Mouse (Mus musculus): ENCODE measurements around the gene Cars2. TPM values are rescaled to one million over a fixed set of nuclear protein-coding genes. Genes with fewer than 3 reads are reported as not detected.

Cars2 gene
- total and polyA plus RNA-seq, 3 experiments, result 62.8 to 63.8 TPM; not detected in 1

DNA sequence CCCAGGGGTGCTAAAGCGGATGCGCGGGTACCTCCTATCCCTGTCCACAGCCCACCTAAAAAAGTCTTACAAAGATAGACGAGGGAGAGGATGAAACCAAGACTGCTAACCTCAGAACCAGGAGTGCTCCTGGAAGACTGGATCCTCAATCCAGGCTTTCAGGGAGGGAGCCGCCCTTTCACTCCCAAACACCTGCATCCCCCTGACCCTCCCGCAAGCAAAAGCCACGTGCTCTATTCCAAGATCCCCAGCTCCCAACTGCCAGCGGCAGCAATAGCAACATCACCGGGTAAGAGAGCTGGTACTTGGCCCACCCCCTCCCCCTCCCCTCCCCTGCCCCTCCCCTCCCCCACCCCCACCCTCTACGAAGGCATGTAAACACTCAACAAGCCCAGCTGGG lies 75.2 kb downstream of the Cars2 start:
- peaks cover 0 to 4% of the 10 kb centered on the region in 2 experiments; a peak in 1 of 4 replicates for H3K4me1 ChIP-seq (ENCODE audit: control insufficient read depth in 1 of 2, insufficient read depth in 2 of 2, low read length in 2 of 2)
- peaks cover 0 to 2% of the 10 kb centered on the region in 2 experiments; a peak in 1 of 4 replicates for H3K36me3 ChIP-seq (ENCODE audit: control insufficient read depth in 1 of 2, insufficient read depth in 2 of 2, low read length in 2 of 2)
- H3K79me2 ChIP-seq (ENCODE audit: control insufficient read depth, insufficient read depth, low read length, poor library complexity), result peaks cover 6% of the 10 kb centered on the region
- no peak overlapping the region for H3K4me3 ChIP-seq (ENCODE audit: control insufficient read depth in 1 of 2, insufficient read depth in 1 of 2, low read depth in 2 of 2, low read length in 2 of 2)
- no peak overlapping the region for H3K9ac ChIP-seq (ENCODE audit: control insufficient read depth, low read depth, low read length, poor library complexity, severe bottlenecking)
- no peaks in the 10 kb centered on the region for H3K9me3 ChIP-seq (replicated peaks; ENCODE audit: insufficient read depth, low read length)
- no peaks in the 10 kb centered on the region for H3K27me3 ChIP-seq (ENCODE audit: control insufficient read depth in 1 of 2, insufficient read depth in 2 of 2, low read length in 2 of 2)
- no peak for DNase-seq (ENCODE audit: low read depth, low spot score)
- TF ChIP-seq GATA1 (IDR thresholded peaks at IDR 0.05; ENCODE audit: low read depth, low read length), result no peak
- TF ChIP-seq POLR2AphosphoS5 (IDR thresholded peaks at IDR 0.05; ENCODE audit: borderline replicate concordance, low read depth, low read length), result no peak
- TF ChIP-seq CTCF (IDR thresholded peaks at IDR 0.05 in 2 of 3, conservative IDR thresholded peaks at IDR 0.05 in 1 of 3; ENCODE audit: control insufficient read depth in 1 of 3, insufficient read depth in 1 of 3, low read depth in 2 of 3, low read length in 3 of 3, poor library complexity in 1 of 3, severe bottlenecking in 1 of 3), result no peak
- no peak for TF ChIP-seq POLR2A (IDR thresholded peaks at IDR 0.05; ENCODE audit: control insufficient read depth in 1 of 2, insufficient read depth in 1 of 2, low read depth in 1 of 2, low read length in 2 of 2, poor library complexity in 1 of 2)
- TF ChIP-seq ETS1 (IDR thresholded peaks at IDR 0.05; ENCODE audit: low read depth, low read length), result no peak
- TF ChIP-seq E2F4 (IDR thresholded peaks at IDR 0.05; ENCODE audit: borderline replicate concordance, low read depth, low read length), result no peak
- TF ChIP-seq TBP (IDR thresholded peaks at IDR 0.05; ENCODE audit: low read depth, low read length), result no peak
- no peak for TF ChIP-seq ELF1 (IDR thresholded peaks at IDR 0.05; ENCODE audit: low read depth, low read length)
- TF ChIP-seq BHLHE40 (IDR thresholded peaks at IDR 0.05; ENCODE audit: borderline replicate concordance, low read depth, low read length), result no peak
- no peak for TF ChIP-seq RAD21 (IDR thresholded peaks at IDR 0.05; ENCODE audit: low read depth, low read length)
- no peak for TF ChIP-seq SIN3A (IDR thresholded peaks at IDR 0.05; ENCODE audit: low read length)
- no peak for TF ChIP-seq CHD2 (IDR thresholded peaks at IDR 0.05; ENCODE audit: low read length)
- no peak for TF ChIP-seq GABPA (IDR thresholded peaks at IDR 0.05; ENCODE audit: low read depth, low read length)
- TF ChIP-seq EP300 (IDR thresholded peaks at IDR 0.05; ENCODE audit: low read depth in 1 of 2, low read length in 2 of 2), result no peak
- TF ChIP-seq MEF2A (IDR thresholded peaks at IDR 0.05; ENCODE audit: extremely low read depth, insufficient replicate concordance, low read depth, low read length, poor library complexity, severe bottlenecking), result no peak
- TF ChIP-seq MAFK (IDR thresholded peaks at IDR 0.05; ENCODE audit: borderline replicate concordance, low read depth, low read length), result no peak
- TF ChIP-seq SMC3 (IDR thresholded peaks at IDR 0.05; ENCODE audit: low read depth, low read length), result no peak
- no peak for TF ChIP-seq POLR2AphosphoS2 (IDR thresholded peaks at IDR 0.05; ENCODE audit: low read length)
- no peak for TF ChIP-seq MAZ (IDR thresholded peaks at IDR 0.05; ENCODE audit: low read depth, low read length)
- no peak for TF ChIP-seq ZKSCAN1 (IDR thresholded peaks at IDR 0.05; ENCODE audit: low read depth, low read length)
- H3K27ac ChIP-seq (ENCODE audit: control insufficient read depth, low read depth, low read length), result no peak overlapping the region

DNA sequence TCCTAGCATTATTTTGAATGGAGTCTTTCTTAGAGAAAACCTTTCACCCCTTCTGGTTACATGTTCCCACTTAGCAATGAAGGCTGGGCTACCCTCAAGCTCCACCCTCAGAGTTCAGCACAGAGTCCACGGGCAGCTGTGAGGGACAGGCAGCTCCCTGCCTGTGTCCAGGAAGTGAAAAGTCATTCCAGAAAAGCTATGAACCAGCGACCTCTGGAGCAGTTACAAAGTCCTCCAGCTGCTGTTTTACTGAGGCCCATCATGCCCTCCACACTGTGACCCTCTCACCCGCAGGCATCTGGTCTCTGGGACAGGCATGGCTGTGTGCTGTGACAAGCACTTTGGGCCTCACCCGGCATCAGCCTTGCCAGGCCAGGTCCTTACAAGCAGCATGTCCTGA lies 77.5 kb downstream of the Cars2 start:
- Histone ChIP-seq H3K27ac (ENCODE audit: control insufficient read depth, low read depth, low read length) (no peak overlapping the region), H3K36me3 (ENCODE audit: control insufficient read depth in 1 of 2, insufficient read depth in 2 of 2, low read length in 2 of 2) (peaks cover 0 to 2% of the 10 kb centered on the region in 2 experiments; a peak in 1 of 4 replicates), H3K9me3 (replicated peaks; ENCODE audit: insufficient read depth, low read length) (no peaks in the 10 kb centered on the region), H3K4me3 (ENCODE audit: control insufficient read depth in 1 of 2, insufficient read depth in 1 of 2, low read depth in 2 of 2, low read length in 2 of 2) (no peak overlapping the region), H3K27me3 (ENCODE audit: control insufficient read depth in 1 of 2, insufficient read depth in 2 of 2, low read length in 2 of 2) (no peaks in the 10 kb centered on the region), H3K4me1 (ENCODE audit: control insufficient read depth in 1 of 2, insufficient read depth in 2 of 2, low read length in 2 of 2) (peaks cover 0 to 4% of the 10 kb centered on the region in 2 experiments; a peak in 1 of 4 replicates), H3K9ac (ENCODE audit: control insufficient read depth, low read depth, low read length, poor library complexity, severe bottlenecking) (no peak overlapping the region), H3K79me2 (ENCODE audit: control insufficient read depth, insufficient read depth, low read length, poor library complexity) (peaks cover 6% of the 10 kb centered on the region; the same call in 1 of the 2 replicates)
- TF ChIP-seq GABPA (IDR thresholded peaks at IDR 0.05; ENCODE audit: low read depth, low read length) (no peak), JUND (IDR thresholded peaks at IDR 0.05; ENCODE audit: low read depth, low read length) (no peak), POLR2AphosphoS5 (IDR thresholded peaks at IDR 0.05; ENCODE audit: borderline replicate concordance, low read depth, low read length) (no peak), E2F4 (IDR thresholded peaks at IDR 0.05; ENCODE audit: borderline replicate concordance, low read depth, low read length) (no peak), SIN3A (IDR thresholded peaks at IDR 0.05; ENCODE audit: low read length) (no peak), CHD2 (IDR thresholded peaks at IDR 0.05; ENCODE audit: low read length) (no peak), MYC (IDR thresholded peaks at IDR 0.05; ENCODE audit: low read depth, low read length) (no peak), POLR2AphosphoS2 (IDR thresholded peaks at IDR 0.05; ENCODE audit: low read length) (no peak), KAT2A (conservative IDR thresholded peaks at IDR 0.05; ENCODE audit: low read depth, low read length) (no peak)
- DNase-seq (ENCODE audit: low read depth, low spot score), result no peak

All from MEL (cell line).